Mouse (Mus musculus) liver, embryonic 16.5 days (tissue): ENCODE results near the gene Ifrd2. TPM values are rescaled to one million over a fixed set of nuclear protein-coding genes. Genes with fewer than 3 reads are reported as not detected.

Experiments used
- ATAC-seq: fragments of 200-750 bp; cut with Nextera tagmentation; 2 replicates; pipeline ENCODE4 v1.8.0; 2017; ENCODE audit warnings: low read depth, mild to moderate bottlenecking, moderate number of reproducible peaks, moderate library complexity
- H3K27ac ChIP-seq: fragments of 300-500 bp; sonication (generic); 2 replicates; pipeline ENCODE4 v1.5.1; 2014; ENCODE audit warnings: mild to moderate bottlenecking, low read length
- H3K27me3 ChIP-seq: fragments of 300-500 bp; sonication (generic); 2 replicates; pipeline ENCODE4 v1.6.1; 2014; ENCODE audit warnings: low read depth, low read length, mixed read lengths; ENCODE audit not compliant: control insufficient read depth, insufficient read depth
- H3K36me3 ChIP-seq: fragments of 300-500 bp; sonication (generic); 2 replicates; pipeline ENCODE4 v1.6.1; 2014; ENCODE audit warnings: mild to moderate bottlenecking; ENCODE audit not compliant: control insufficient read depth, insufficient read depth
- H3K4me1 ChIP-seq: fragments of 300-500 bp; sonication (generic); 2 replicates; pipeline ENCODE4 v1.6.1; 2014; ENCODE audit warnings: low read depth, low read length, mixed read lengths; ENCODE audit not compliant: control insufficient read depth
- H3K4me2 ChIP-seq: fragments of 300-500 bp; sonication (generic); 2 replicates; pipeline ENCODE4 v1.6.1; 2014; ENCODE audit warnings: low read depth, low read length, mixed read lengths
- H3K4me3 ChIP-seq: fragments of 300-500 bp; sonication (generic); 2 replicates; pipeline ENCODE4 v1.5.1; 2014; ENCODE audit warnings: low read depth, mild to moderate bottlenecking, low read length
- H3K9ac ChIP-seq: fragments of 300-500 bp; sonication (generic); 2 replicates; pipeline ENCODE4 v1.6.1; 2014; ENCODE audit warnings: low read depth, low read length
- H3K9me3 ChIP-seq: fragments of 300-500 bp; sonication (generic); replicated peaks from 2 replicates; pipeline ENCODE4 v1.6.1; 2016; ENCODE audit warnings: low read length; ENCODE audit not compliant: control insufficient read depth
- WGBS: fragments of 180-500 bp; shearing (Covaris S2); extraction: QIAGEN DNeasy Blood & Tissue Kit; methylation state at CpG from one replicate; pipeline ENCODE4 v1.1.7; 2014; ENCODE audit not compliant: insufficient replicate concordance; 5-methylcytosine and 5-hydroxymethylcytosine counted together
- polyA plus RNA-seq: library from polyadenylated mRNA; unstranded; fragments of >200 nt; fragmentation: Nextera tagmentation; extraction: Ambion mirVana; gene quantifications from 2 replicates; pipeline ENCODE4 v1.2.1, GENCODE M21; 2015

Gene Ifrd2
- polyA plus RNA-seq, 1 experiment from 2014 or later, result 166 TPM

GRCm38 (mm10) chr9:107576357-107577107 is 10.9 kb upstream of the Ifrd2 start, which contains the start of gene Hyal1:
Hyal1 (plus strand) TSS chr9:107576927.
- WGBS, result 26% methylated on average over 16 of the region's 16 CpGs
- ATAC-seq, result peak; percentile 78
- Histone ChIP-seq H3K9ac (peak within 1 kb of the TSS; percentile 62), H3K36me3 (peaks cover 4% of the 10 kb centered on the region), H3K4me1 (peaks cover 52% of the 10 kb centered on the region), H3K27me3 (no peaks in the 10 kb centered on the region), H3K9me3 (no peaks in the 10 kb centered on the region), H3K4me3 (peak within 1 kb of the TSS; percentile 57), H3K4me2 (peak within 1 kb of the TSS; percentile 73), H3K27ac (peak within 1 kb of the TSS; percentile 79)

- H3K4me3 ChIP-seq, result no peak overlapping the region
These were observed 9.6 kb upstream of the Ifrd2 start for GRCm38 (mm10) chr9:107577871-107578270.

DNA sequence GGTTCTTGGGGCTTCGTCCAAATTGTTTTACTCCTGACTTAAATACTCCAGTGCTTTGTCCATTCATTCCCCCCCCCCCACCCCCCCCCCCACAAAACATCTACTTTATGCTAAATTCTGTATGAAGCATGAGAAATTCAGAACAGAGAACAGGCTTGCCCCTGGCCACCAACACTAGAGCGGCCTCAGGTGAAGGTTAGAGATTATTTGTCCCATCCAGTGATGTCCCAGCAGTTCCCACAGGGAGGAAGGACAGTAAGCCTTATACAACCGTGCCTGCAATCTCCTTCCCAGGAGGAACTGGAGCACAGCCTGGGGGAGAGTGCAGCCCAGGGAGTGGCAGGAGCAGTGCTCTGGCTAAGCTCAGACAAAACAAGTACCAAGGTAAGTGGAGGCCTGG is 8.9 kb upstream of the Ifrd2 start, which contains the start of gene Naa80:
TSS of gene Naa80 (plus strand) at position 301 of the 400 bp plus-strand sequence.
- no peak for ATAC-seq
- H3K4me2 ChIP-seq, result no peak within 1 kb of the TSS
- peak within 1 kb of the TSS; percentile 92 for H3K27ac ChIP-seq
- no peaks in the 10 kb centered on the region for H3K27me3 ChIP-seq
- H3K9me3 ChIP-seq, result no peaks in the 10 kb centered on the region
- H3K4me3 ChIP-seq, result no peak within 1 kb of the TSS
- peaks cover 49% of the 10 kb centered on the region for H3K4me1 ChIP-seq
- 68% methylated on average over 3 of the region's 3 CpGs for WGBS
- peaks cover 7% of the 10 kb centered on the region for H3K36me3 ChIP-seq
- H3K9ac ChIP-seq, result no peak within 1 kb of the TSS

More at GRCm38 (mm10) chr9:107577871-107578270, 9.6 kb upstream of the Ifrd2 start:
- 87% methylated on average over 10 of the region's 10 CpGs for WGBS
- no peak overlapping the region for H3K4me2 ChIP-seq
- no peaks in the 10 kb centered on the region for H3K27me3 ChIP-seq
- no peaks in the 10 kb centered on the region; the same call in 1 of the 2 replicates for H3K36me3 ChIP-seq
- no peak overlapping the region for H3K9ac ChIP-seq
- H3K4me1 ChIP-seq, result peaks cover 52% of the 10 kb centered on the region
- no peaks in the 10 kb centered on the region for H3K9me3 ChIP-seq
- ATAC-seq, result no peak
- H3K27ac ChIP-seq, result no peak overlapping the region

DNA sequence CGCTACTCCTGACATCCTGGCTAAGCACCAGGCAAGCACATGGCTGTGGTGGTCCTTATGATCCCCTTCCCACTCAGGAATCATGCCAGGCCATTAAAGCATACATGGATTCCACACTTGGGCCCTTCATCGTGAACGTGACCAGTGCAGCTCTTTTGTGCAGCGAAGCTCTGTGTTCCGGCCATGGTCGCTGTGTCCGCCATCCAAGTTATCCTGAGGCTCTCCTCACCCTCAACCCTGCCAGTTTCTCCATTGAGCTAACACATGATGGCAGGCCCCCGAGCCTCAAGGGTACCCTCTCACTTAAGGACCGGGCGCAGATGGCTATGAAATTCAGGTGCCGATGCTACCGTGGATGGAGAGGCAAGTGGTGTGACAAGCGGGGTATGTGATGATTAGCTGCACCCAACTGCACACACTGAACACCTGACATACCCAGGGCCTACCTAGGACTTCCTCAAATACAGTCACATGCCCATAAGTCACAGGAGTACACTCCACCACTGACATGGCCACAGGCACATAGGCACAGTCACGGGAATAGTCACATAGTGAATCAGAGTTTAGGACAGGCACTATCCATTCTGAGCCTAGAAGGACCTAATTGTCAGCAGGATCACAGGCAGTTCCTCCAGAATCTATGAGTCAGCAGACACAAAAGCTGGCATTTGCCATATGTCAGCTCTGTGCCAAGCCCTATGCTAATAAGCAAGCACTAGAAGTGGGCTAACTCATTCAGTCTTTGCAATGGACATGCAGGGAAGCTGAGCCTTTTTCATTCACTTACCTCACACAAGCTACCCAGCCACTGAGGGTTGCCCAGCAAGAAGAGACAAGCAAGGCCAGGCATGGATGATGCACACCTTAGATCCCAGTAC is 8.2 kb upstream of the Ifrd2 start:
- no peak for ATAC-seq
- Histone ChIP-seq H3K27ac (peak overlapping the region; percentile 92), H3K4me1 (peaks cover 49% of the 10 kb centered on the region), H3K4me3 (no peak overlapping the region), H3K36me3 (peaks cover 7% of the 10 kb centered on the region), H3K4me2 (no peak overlapping the region), H3K27me3 (no peaks in the 10 kb centered on the region), H3K9me3 (no peaks in the 10 kb centered on the region), H3K9ac (no peak overlapping the region)
- WGBS, result 90% methylated on average over 14 of the region's 14 CpGs

- Histone ChIP-seq H3K27me3 (no peaks in the 10 kb centered on the region), H3K4me3 (peak within 1 kb of the TSS; percentile 70), H3K9ac (peak within 1 kb of the TSS; percentile 73), H3K4me2 (peak within 1 kb of the TSS; percentile 79), H3K27ac (peak within 1 kb of the TSS; percentile 92), H3K9me3 (no peaks in the 10 kb centered on the region), H3K36me3 (peaks cover 7% of the 10 kb centered on the region), H3K4me1 (peaks cover 49% of the 10 kb centered on the region)
- WGBS, result under 1% methylated on average over 32 of the region's 32 CpGs
- ATAC-seq, result peak; percentile 79
These were observed 6.7 kb upstream of the Ifrd2 start, which contains the start of gene Hyal3 for GRCm38 (mm10) chr9:107580501-107581317. Hyal3 (plus strand) TSS chr9:107580818.

DNA sequence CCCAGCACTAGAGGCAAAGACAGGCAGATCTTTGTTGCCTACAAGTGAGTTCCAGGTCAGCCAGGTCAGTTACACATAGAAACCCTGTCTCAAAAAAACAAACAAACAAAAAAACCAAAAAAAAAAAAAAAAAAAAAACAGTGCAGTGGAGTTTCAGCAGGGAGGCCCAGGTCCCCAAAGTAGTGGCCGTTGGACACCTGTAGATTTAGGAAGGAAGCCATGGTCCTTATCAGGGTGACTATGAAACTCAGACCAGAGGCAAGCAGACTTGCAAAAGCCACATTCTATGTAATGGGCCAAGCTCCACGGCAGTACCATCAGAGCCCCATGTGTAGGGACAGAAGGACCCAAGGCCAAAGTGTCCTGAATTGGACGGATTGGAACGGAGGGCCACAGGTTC is 5.9 kb upstream of the Ifrd2 start:
- Histone ChIP-seq H3K9ac (peak overlapping the region; percentile 73), H3K4me3 (peak overlapping the region; percentile 70), H3K27ac (peak overlapping the region; percentile 92), H3K4me1 (peaks cover 49% of the 10 kb centered on the region), H3K9me3 (no peaks in the 10 kb centered on the region), H3K27me3 (no peaks in the 10 kb centered on the region), H3K36me3 (peaks cover 7% of the 10 kb centered on the region), H3K4me2 (peak overlapping the region; percentile 79)
- 22% methylated on average over 4 of the region's 4 CpGs for WGBS
- ATAC-seq, result no peak

- Histone ChIP-seq H3K36me3 (peaks cover 7% of the 10 kb centered on the region), H3K4me2 (peak overlapping the region; percentile 79; the same call in 1 of the 2 replicates), H3K9me3 (no peaks in the 10 kb centered on the region), H3K9ac (peak overlapping the region; percentile 73; the same call in 1 of the 2 replicates), H3K4me1 (peaks cover 41% of the 10 kb centered on the region), H3K27me3 (no peaks in the 10 kb centered on the region), H3K4me3 (peak overlapping the region; percentile 70; the same call in 1 of the 2 replicates), H3K27ac (peak overlapping the region; percentile 92)
- ATAC-seq, result no peak
- WGBS, result 78% methylated on average over 7 of the region's 7 CpGs
These were observed 4.9 kb upstream of the Ifrd2 start for GRCm38 (mm10) chr9:107582509-107583062.

GRCm38 (mm10) chr9:107583174-107583573 is 4.3 kb upstream of the Ifrd2 start:
- Histone ChIP-seq H3K9ac (no peak overlapping the region), H3K27ac (no peak overlapping the region; the same call in 1 of the 2 replicates)
- no peak for ATAC-seq

More at GRCm38 (mm10) chr9:107583174-107583573, 4.3 kb upstream of the Ifrd2 start:
- H3K4me3 ChIP-seq, result no peak overlapping the region
- 89% methylated on average over 14 of the region's 14 CpGs for WGBS
- H3K27me3 ChIP-seq, result no peaks in the 10 kb centered on the region
- peaks cover 7% of the 10 kb centered on the region for H3K36me3 ChIP-seq
- peaks cover 41% of the 10 kb centered on the region for H3K4me1 ChIP-seq
- no peaks in the 10 kb centered on the region for H3K9me3 ChIP-seq
- no peak overlapping the region for H3K4me2 ChIP-seq
